Mouse (Mus musculus): ENCODE data around the gene Pdzrn3. TPM values are rescaled to one million over a fixed set of nuclear protein-coding genes. Genes with fewer than 3 reads are reported as not detected.

Gene Pdzrn3
- total RNA-seq, 2 experiments from 2014 or later = 15.7 to 21.4 TPM

DNA sequence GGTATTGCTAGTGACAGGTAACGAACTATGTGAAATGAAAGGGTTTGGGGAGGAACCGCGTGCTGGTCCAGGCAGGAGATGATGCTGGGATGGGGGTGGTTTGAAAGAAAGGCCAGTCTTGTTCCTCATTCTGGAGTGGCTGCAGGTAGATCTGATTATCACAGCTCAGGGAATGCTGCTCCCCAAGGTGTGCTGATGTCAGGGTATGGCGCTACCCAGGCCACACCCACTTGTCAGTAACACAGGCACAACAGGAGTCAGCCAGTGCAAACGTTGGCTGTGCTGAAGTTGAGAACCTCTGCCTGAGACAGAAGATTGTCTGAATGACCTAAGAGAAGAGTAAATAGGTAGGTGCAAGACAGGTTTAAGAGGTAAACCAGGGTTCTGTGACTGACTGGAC lies 4.7 kb downstream of the Pdzrn3 start:
- DNase-seq = no peak

DNA sequence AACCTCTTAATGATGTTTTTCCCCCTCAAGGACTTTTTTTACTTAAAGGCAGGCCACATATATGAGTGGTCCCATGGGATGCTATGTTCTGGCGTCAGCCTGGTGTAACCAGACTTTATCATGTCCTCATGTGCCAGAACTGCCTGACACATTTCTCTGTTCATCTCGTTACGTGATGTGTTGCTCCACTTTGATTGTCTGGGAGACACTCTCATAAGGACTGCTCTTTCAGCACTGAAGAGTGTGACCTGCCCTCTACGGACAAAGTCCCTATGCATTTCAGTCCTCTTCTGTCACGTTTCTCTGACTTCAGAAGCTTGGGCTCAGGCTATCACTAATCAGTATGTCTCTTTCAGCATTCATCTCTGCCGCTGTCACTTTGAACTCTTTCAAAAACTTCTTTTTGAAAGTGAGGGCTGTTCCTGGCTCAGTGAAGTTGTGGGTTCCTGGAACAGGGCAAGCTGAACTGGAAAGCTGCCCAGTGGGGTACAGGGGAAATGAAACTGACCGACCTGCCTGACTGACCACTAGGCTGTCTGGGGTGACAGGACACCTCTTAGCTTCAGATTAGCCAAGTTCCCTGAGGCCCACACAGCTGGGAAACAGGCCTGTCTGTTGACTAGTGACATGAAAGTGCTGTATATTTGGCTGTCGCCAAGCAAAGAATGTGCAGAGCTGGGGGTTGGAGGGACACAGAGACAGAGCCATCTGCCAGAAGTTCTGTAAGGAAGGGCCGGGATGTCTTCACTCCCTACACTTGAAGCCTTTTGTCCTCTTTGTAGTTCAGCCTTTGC lies 10.7 kb downstream of the Pdzrn3 start:
- DNase-seq = peak; percentile 59

DNA sequence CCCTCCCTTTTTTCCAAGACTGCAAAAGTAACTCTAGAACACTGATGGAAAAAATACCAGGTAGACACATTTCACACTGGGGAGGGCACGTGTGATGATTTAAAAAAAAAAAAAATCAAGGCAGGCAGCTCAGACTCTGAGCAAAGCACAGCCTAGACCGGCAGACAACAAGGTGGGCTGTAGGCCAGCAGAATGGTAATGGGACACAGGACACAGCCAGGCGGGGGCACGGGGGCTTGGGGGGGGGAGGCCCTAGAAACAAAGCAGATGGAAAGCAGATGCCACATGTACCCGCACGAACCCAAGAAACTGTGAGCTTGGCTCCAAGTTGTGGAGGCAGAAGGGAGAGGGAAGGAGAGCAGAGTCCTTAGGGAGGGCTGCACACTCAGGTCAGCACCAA lies 11.9 kb downstream of the Pdzrn3 start:
- no peak for DNase-seq

DNA sequence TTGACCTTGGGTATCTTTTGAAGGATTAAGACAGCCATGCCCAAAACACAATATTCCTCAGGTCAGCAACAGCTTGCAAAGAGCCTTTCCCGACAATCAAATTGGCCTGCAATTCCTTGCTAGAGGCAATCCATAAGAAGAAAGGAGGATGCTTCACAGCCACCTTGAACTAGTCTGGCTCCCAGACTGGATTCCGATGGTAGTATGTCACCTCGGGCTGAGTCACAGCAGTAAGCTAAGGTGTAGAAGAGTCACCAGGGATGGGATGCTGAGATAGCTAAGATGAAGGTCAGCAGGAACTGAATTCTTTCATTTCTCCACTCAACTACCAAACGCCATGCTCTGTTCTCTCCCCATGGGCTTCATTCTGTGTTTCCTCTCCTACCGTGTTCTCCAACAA lies 13.8 kb downstream of the Pdzrn3 start:
- DNase-seq = no peak

DNA sequence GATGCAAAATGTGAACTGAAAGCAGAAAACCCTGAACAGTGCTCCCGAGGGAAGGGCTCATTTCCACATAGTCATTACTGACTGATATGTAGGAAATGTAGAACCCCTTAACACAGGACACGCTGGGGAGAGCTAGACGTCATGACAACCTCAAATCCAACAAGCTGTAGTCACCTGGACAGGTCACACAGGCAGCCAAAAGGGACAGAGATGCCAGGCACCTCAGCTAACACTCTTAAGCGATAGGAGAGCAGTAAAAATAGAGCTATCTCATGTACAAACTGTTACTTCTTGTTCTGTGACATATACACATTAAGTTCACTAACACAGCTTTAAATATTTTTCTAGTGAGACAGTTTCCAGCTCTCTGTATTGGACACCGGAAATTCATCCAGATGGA lies 15.0 kb downstream of the Pdzrn3 start:
- no peak for DNase-seq

DNA sequence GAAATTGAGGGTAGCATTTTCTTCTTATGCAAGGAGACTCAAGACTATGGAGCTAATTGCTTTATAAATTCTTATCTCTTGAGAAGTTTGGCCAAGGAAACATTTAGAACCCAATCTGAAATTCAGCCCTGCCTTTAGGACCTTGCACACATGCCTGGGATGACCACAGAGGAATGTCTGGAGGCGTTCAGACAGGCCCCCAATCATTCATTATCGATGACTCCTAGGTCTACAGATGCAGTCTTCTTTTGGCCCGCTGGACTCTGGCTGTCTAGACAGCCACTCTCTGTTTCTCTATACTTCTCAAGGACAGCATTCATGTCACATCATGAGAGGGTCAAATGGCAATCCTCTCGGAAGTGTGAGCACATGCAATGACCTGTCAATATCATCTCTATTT lies 15.4 kb downstream of the Pdzrn3 start:
- no peak for DNase-seq

DNA sequence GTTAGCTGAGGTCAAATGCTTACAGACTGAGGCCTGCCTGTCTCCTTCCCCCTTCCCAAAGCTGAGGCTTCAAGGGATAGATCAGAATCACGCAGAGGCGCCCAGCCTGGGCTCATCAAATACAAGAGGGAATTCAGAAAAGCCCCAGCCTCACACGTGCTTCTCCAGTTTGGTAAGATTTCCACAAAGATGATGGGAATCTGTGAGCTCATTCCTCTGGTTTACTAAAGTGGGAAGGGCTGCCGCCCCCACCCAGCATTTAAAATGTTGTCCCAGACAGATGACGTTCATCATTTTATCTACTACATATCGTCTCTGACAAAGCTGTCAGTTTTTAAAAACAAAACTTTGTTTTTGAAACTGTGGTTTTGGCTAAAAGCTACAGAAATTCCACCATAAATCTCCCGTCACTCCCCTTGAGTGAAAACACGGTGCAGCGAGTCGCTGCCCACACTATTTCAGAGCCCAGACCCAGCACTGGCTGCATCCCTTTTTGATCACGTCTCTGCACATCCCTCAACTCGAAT lies 17.4 kb downstream of the Pdzrn3 start:
- no peak for DNase-seq

DNA sequence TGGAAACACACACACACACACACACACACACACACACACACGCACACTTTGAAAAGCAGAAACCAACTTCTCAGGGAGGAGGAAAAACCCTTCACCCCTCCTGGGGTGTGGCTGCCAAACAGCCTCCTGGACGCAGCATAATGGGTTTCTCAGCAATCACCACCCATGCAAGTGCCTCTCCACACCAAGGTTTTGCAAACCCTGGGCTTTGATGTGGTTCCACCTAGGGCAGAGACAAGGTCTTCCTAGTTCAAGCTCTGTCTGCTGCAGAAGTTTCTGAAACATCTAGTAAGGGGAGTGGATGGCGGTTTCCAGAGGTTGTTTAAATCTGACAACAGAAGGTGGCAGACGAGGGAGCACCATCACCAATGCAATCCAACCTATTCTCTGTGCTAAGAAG lies 18.1 kb downstream of the Pdzrn3 start:
- DNase-seq = peak; percentile 13

DNA sequence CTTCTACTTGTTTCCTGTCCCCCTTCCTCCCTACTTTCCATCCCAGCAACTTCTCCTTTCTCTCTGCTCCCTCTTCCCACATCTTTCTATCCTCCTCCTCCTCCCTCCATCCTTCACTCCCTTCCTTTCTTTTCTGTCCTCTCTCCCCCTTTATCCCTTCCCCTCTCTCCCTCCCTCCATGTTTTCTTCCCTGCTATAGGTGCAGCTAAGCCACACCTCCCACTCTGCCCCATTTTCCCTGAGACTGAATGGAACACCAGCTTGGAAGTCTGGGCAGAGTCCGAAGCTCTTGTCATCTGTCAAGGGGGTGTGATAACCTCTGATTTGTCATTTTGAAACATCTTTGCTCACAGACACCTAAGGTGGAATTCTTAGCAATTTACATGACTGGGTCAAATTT lies 22.8 kb downstream of the Pdzrn3 start:
- DNase-seq = no peak

DNA sequence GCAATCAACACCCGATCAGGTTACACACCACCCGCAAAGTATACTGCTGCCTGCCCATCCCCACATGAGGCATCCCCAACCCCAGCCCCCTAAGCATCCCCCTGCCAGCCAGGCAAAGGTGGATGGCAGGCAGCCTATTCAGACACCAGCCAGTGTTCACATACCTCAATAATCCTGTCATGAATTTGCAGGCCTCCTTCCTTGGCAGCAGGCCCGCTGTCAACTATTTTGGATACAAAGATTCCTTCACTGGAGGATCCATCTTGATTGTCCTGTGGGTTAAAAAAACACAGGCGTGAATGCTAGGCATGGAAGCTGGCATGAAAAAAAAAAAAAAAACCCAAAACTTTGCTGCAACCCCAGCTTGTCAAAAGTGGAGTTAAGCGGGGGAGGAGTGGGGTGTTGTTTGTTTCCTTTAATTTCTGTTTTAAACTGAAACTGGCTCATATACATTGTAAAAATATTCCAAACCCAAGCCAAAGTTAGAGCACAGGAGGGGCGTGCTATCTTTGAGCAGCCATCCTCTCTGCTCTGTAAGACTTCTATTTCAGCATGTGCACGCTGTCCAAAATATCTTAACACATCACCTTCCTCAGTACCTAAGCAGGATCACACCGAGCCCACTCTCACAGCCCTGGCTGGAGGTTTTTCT lies 23.3 kb downstream of the Pdzrn3 start:
- no peak for DNase-seq

DNA sequence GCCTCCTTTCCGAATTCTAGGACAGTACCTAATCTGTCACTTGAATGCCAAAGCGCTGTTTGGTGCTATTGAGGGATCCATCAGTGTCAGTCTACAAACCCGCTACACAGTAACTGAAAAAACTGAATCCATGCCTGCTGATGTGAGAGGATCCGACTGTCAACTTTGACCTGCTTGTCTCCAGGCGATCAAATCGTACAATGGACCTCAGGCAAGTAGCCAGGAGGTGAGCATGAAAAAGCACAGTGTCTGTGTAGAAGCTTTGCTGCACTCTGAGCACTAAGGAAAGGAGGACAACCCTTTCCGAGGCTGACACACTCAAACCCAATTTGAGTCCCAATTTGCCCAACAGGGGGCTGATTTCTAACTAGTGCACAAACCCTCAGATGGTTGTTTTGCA lies 24.0 kb downstream of the Pdzrn3 start:
- DNase-seq = no peak

DNA sequence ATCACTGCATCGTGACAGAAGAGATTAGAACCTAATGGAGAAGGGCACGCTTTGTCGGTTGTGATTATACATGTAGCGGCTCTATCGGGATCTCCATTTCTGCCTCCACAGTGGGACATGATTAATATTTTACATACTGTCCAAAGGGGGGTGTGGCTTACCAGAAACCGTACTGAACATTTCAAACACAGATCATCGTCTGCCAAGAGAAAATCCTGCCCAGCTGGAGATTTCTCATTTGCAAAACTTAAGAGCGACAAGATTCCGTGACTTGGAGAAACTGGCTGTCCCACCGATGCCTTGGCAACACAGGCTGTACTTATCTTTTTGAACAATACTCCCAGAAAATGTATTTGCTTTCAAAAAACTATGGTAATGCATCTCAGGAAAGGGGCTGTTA lies 25.1 kb downstream of the Pdzrn3 start:
- no peak for DNase-seq

DNA sequence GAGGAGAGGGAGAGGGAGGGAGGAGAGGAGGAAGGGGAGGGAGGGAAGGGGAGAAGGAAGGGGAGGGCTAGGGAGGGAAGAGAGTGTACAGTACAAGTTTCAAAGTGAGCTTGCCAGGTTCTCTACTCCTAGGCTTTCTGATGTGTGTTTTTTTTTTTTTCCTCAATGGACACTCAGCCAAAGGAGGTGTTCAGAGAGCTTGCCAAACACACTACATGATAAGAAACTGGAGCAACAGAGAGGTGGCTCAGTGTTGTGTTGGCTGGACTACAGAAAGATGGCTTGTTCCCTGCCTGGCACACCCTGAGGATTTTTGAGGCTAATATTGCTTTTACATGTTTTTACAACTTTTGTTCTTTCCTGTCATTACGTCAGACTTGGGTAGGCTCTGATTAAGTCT lies 26.6 kb downstream of the Pdzrn3 start:
- no peak for DNase-seq

DNA sequence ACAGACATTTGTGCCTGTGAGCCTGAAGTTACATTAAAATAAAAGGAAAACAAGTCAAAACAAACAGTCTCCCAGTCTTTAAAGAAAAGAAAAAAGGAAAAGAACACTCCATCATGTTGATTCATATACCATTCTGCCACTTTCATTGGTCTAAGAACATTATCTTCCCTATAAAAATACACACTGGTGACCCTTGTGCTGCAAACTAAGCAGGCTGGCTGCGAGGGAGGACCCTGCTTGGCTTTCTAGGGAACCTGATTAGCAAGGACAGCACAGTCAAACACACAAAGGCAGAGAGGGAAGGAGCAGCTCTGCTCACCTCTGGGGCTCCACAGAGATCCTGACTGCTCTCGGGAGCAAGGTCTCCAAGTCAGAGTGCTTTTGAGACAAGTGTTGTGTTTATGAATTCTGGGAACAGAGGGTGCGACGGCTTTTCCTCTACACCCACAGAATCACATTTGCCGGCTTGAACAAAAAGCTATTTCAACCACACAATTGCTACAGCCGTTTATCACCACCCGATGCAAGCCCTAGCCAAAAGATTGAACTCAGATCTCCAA lies 27.2 kb downstream of the Pdzrn3 start:
- no peak for DNase-seq

DNA sequence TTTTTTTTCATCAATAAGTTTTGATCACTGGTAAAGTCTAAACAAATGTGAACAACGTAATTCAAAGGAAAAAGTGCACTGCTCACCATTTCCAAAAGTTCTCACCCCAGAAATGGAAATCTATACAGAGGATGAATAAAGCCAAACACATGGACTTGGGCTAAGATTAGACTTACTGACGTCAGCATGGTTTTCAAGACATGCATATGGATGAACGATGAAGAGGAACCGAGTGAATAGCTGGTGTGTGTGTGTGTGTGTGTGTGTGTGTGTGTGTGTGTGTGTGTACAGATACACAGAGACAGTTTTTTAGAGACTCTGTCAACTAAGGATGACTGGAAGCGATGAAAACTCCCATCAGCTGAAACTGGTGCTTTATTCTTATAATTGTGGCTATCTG lies 29.2 kb downstream of the Pdzrn3 start:
- DNase-seq = no peak

DNA sequence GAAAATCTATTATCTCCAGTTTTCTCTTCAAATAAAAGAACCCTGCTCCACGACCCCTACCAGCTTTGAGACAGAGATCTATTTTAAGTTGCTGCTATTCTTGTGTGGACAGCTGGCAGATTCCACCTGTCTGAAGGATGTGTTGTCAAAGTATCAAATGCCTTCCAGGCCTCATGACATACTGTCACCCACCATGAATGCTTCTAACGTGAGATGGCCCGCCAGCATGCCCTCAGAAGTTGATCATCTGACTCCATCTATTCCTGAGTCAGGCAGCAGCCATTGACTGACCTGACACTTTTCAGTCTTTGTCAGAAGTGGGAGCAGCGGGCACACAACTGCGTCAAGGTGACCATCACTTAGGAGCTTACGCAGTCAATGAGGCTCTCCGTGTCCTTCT lies 37.6 kb downstream of the Pdzrn3 start:
- DNase-seq = no peak

DNA sequence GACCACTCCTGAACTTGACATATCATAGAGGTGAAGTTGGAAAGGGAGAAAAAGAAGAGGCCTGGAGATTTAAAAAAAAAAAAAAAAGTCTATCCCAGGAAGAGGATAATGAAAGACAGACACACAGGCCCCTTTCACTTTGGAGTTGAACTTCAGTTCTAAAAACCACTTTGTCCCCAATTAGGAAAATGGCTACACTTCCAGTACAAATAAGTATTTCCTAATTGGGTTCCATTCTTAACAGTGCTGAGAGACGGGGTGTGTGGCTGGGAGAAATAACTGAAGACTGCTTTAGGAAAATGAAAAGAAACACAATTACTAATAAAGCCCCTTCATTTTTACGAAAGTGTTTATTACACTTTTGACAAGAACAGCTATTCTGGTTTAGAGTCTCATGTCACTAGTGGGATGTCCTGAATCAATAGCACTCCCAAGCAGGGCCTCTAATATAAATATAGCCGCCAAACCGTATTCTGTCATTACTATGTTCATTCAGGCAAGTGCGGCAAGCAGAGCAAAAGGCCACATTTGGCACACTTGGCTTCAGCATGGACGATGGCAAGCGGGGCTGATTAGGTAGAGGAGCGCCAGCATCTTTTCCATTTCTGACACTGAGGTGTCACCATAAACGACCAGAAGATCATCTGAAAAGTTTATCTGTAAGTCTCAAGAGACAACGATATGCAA lies 39.7 kb downstream of the Pdzrn3 start:
- DNase-seq = no peak

DNA sequence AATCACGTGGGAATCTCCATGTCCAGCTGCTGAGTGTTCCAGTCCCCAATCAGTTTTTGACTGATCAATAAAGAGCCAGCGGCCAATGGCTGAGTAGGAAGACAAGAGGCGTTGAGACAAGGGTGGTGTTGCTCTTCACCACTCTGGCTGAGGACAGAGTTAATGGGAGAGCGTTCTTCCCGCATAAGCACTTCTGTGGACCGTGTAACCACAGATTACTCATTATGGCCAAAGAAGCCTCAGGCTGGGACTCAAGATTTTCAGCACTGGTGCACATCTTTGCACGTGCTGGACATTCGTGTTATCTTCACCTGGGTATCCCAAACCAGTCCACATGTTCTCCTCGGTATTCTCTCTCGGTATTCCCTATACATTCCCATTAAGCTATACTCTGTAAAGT lies 41.0 kb downstream of the Pdzrn3 start:
- DNase-seq = no peak

DNA sequence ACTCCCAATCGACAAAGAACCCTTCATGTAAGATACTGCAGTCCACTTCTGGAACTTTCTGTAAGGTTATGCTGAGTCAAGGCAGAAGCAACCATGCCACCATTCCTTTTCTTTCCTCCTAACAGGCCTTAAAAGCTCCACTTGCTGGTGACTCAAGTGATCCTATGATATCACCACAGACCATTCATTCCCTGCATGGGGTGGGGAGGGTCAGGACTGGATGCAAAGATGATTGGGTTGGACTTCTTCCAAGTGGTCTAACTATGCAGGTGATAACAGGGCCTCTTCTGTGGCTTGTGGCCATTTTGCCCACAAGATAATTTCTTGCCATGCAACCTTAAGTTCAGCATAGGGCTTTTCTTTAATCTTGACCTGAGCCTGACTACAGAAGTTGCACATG lies 42.0 kb downstream of the Pdzrn3 start:
- no peak for DNase-seq

DNA sequence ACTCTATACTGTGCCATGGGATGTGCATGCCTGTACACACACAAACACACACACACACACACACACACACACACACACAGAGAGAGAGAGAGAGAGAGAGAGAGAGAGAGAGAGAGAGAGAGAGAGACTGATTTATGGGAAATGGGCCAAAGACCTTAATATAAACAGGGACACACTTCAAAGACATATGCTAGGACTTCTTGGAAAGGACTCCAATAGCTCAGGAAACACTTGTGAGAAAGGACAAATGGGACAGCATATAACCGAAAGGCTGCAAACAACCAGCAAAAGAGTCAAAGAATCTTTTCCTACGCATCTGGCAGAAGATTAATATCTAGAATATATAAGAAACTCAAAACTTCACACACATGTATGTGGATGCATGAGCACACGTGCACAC lies 43.2 kb downstream of the Pdzrn3 start:
- DNase-seq = no peak

DNA sequence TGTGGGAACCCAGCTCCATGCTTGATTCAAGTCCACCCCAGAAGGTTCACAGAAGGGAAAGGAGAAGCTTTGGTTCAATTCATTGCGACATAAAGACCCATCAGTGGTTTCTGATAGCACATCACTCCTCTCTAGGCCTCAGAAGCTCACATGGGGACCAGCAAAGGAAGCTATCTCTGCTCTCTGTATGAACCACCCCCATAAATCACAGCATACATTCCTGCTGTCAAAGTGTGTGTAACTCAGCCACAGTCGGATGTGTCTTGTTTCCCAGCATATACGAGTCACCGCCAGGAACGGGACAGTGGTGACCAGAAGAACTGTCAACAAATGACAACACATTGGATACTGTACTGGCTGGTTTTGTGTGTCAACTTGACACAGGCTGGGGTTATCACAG lies 47.3 kb downstream of the Pdzrn3 start:
- no peak for DNase-seq

DNA sequence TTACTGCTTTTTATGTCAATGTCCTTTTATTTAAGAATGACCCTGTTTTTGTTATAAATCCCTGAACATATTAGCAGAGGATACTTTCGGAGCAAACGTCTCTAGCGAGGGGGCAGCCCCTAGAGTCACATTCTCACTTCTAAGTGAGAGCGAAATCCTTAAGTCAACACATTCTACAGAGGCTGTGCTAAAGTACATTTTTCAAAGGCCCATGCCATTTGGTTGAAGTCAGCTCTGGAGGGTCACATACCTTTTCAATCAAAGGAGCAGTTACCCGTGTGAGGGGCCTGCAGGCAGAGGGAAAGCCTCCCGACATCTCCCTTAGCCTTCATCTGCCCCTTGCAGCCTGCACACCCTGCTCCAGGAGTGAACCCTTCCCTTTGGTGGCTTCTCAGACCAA lies 48.2 kb downstream of the Pdzrn3 start:
- DNase-seq = no peak

DNA sequence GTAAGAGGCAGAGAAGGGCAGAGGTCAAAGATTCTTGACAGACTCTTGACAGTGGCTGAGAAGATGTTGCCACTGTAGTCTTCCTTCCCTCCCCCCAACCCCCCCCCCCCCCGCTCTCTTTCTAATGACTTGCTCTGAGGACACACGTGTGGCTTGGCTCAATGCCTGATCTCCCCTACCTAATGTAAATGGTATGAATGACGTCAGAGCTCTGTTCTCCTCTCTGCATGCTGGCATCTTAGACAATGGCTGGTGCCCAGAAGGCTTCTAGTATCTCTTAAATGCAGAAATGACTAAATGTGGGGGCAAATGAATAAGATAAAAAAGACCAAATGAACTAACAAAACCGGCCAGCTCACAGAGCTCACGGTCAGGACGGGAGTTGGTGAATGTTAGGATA lies 49.2 kb downstream of the Pdzrn3 start:
- no peak for DNase-seq
